Mouse (Mus musculus) myocyte (in vitro differentiated cells): ENCODE data around the gene Rnf169. TPM values are rescaled to one million over a fixed set of nuclear protein-coding genes. Genes with fewer than 3 reads are reported as not detected.

Source experiments
- H3K27me3 ChIP-seq: one replicate; pipeline ENCODE4 v1.6.1; 2011; ENCODE audit not compliant: control insufficient read depth, insufficient read depth, insufficient read length
- H3K36me3 ChIP-seq: one replicate; pipeline ENCODE4 v1.6.1; 2011; ENCODE audit not compliant: control insufficient read depth, insufficient read depth
- H3K4me2 ChIP-seq: one replicate; pipeline ENCODE4 v1.6.1; 2011; ENCODE audit warnings: low read depth, control low read depth
- H3K4me3 ChIP-seq: one replicate; pipeline ENCODE4 v1.5.1; 2011; ENCODE audit warnings: mild to moderate bottlenecking, control low read depth, moderate library complexity
- H3K79me2 ChIP-seq: one replicate; pipeline ENCODE4 v1.6.1; 2011; ENCODE audit not compliant: control insufficient read depth, insufficient read depth
- H3ac ChIP-seq: one replicate; pipeline ENCODE4 v1.6.1; 2011; ENCODE audit not compliant: control insufficient read depth, insufficient read length
- CEBPB ChIP-seq: IDR thresholded peaks from 2 replicates; pipeline ENCODE4 v1.6.1; 2011; ENCODE audit warnings: mild to moderate bottlenecking, moderate library complexity; ENCODE audit not compliant: poor library complexity, insufficient read depth, severe bottlenecking
- E2F4 ChIP-seq: IDR thresholded peaks from one replicate; pipeline ENCODE4 v1.6.1; 2011; ENCODE audit warnings: mild to moderate bottlenecking, control low read depth, moderate library complexity; ENCODE audit not compliant: insufficient read depth
- MAX ChIP-seq: IDR thresholded peaks from one replicate; pipeline ENCODE4 v1.6.1; 2011; ENCODE audit warnings: low read depth, mild to moderate bottlenecking, control low read depth
- MYOD1 ChIP-seq, 3 experiments: IDR thresholded peaks; one replicate each; pipeline ENCODE4 v1.6.1; 2011; ENCODE audit warnings: control low read depth in 2 of 3, low read depth in 2 of 3, mild to moderate bottlenecking in 2 of 3, moderate library complexity in 1 of 3; ENCODE audit not compliant: insufficient read length in 2 of 3, control insufficient read depth in 1 of 3
- MYOG ChIP-seq, 3 experiments: IDR thresholded peaks; one replicate each; pipeline ENCODE4 v1.6.1; 2011; ENCODE audit warnings: control low read depth in 2 of 3, low read depth in 2 of 3, mild to moderate bottlenecking in 2 of 3; ENCODE audit not compliant: insufficient read length in 2 of 3, control insufficient read depth in 1 of 3, insufficient read depth in 1 of 3
- POLR2A ChIP-seq: IDR thresholded peaks from one replicate; pipeline ENCODE4 v1.6.1; 2011; ENCODE audit warnings: low read depth, mild to moderate bottlenecking, control low read depth, moderate library complexity; ENCODE audit not compliant: insufficient read length
- POLR2AphosphoS2 ChIP-seq: IDR thresholded peaks from one replicate; pipeline ENCODE4 v1.6.1; 2011; ENCODE audit warnings: low read depth, control low read depth; ENCODE audit not compliant: insufficient read length
- REST ChIP-seq: IDR thresholded peaks from one replicate; pipeline ENCODE4 v1.6.1; 2011; ENCODE audit warnings: mild to moderate bottlenecking, control low read depth, moderate library complexity; ENCODE audit not compliant: insufficient read depth, insufficient read length
- SRF ChIP-seq: IDR thresholded peaks from one replicate; pipeline ENCODE4 v1.6.1; 2011; ENCODE audit warnings: low read depth; ENCODE audit not compliant: control insufficient read depth, insufficient read length
- TCF12 ChIP-seq: IDR thresholded peaks from one replicate; pipeline ENCODE4 v1.6.1; 2011; ENCODE audit warnings: mild to moderate bottlenecking, control low read depth; ENCODE audit not compliant: poor library complexity, insufficient read depth, severe bottlenecking
- TCF3 ChIP-seq: IDR thresholded peaks from one replicate; pipeline ENCODE4 v1.6.1; 2011; ENCODE audit warnings: low read depth, control low read depth; ENCODE audit not compliant: insufficient read length
- USF1 ChIP-seq: IDR thresholded peaks from one replicate; pipeline ENCODE4 v1.6.1; 2011; ENCODE audit warnings: low read depth, mild to moderate bottlenecking, control low read depth, moderate library complexity
- polyA plus RNA-seq: library from polyadenylated mRNA; unstranded; fragments of >200 nt; fragmentation: generic; extraction: Trizol; gene quantifications from one replicate; pipeline ENCODE4 v1.2.1, GENCODE M21; 2012; ENCODE audit warnings: missing spikeins

Gene Rnf169
- polyA plus RNA-seq, 1 experiment: 3.0 TPM

GRCm38 (mm10) chr7:99892351-99892750 lies 87.9 kb downstream of the Rnf169 start:
- TF ChIP-seq SRF (no peak), USF1 (no peak), TCF12 (no peak), POLR2AphosphoS2 (no peak), E2F4 (no peak), POLR2A (no peak), MYOD1 (IDR thresholded peaks at IDR 0.05; ENCODE audit: control insufficient read depth in 1 of 3, insufficient read length in 2 of 3, low read depth in 2 of 3) (no peak), MYOG (IDR thresholded peaks at IDR 0.05; ENCODE audit: control insufficient read depth in 1 of 3, insufficient read depth in 1 of 3, insufficient read length in 2 of 3, low read depth in 2 of 3) (no peak), REST (no peak), MAX (no peak), CEBPB (no peak), TCF3 (no peak)

GRCm38 (mm10) chr7:99891471-99891870 lies 88.8 kb downstream of the Rnf169 start:
- Histone ChIP-seq H3K36me3 (no peaks in the 10 kb centered on the region), H3K79me2 (no peaks in the 10 kb centered on the region), H3K4me3 (no peak overlapping the region), H3ac (no peak overlapping the region), H3K27me3 (peaks cover 11% of the 10 kb centered on the region), H3K4me2 (no peak overlapping the region)
- TF ChIP-seq USF1 (peak; percentile 36), POLR2AphosphoS2 (no peak), REST (no peak), MAX (no peak)

More at GRCm38 (mm10) chr7:99892351-99892750, 87.9 kb downstream of the Rnf169 start:
- Histone ChIP-seq H3K27me3 (peaks cover 19% of the 10 kb centered on the region), H3ac (no peak overlapping the region), H3K4me2 (no peak overlapping the region), H3K79me2 (no peaks in the 10 kb centered on the region), H3K36me3 (no peaks in the 10 kb centered on the region), H3K4me3 (no peak overlapping the region)

GRCm38 (mm10) chr7:99890168-99890755 lies 90.0 kb downstream of the Rnf169 start:
- Histone ChIP-seq H3K27me3 (peaks cover 11% of the 10 kb centered on the region), H3K4me3 (no peak overlapping the region), H3K36me3 (no peaks in the 10 kb centered on the region), H3ac (no peak overlapping the region), H3K79me2 (no peaks in the 10 kb centered on the region), H3K4me2 (no peak overlapping the region)
- TF ChIP-seq MAX: no peak
- no peak for TF ChIP-seq REST
- TF ChIP-seq E2F4: no peak
- no peak for TF ChIP-seq MYOG (IDR thresholded peaks at IDR 0.05; ENCODE audit: control insufficient read depth in 1 of 3, insufficient read depth in 1 of 3, insufficient read length in 2 of 3, low read depth in 2 of 3)
- TF ChIP-seq POLR2AphosphoS2: no peak
- TF ChIP-seq TCF3: no peak
- TF ChIP-seq POLR2A: no peak

- Histone ChIP-seq H3K27me3 (peaks cover 4% of the 10 kb centered on the region), H3K4me2 (no peak overlapping the region), H3K4me3 (no peak overlapping the region), H3K79me2 (no peaks in the 10 kb centered on the region), H3ac (no peak overlapping the region), H3K36me3 (no peaks in the 10 kb centered on the region)
- TF ChIP-seq MYOD1 (IDR thresholded peaks at IDR 0.05; ENCODE audit: control insufficient read depth in 1 of 3, insufficient read length in 2 of 3, low read depth in 2 of 3): no peak
- TF ChIP-seq TCF12: no peak
- TF ChIP-seq USF1: no peak
- TF ChIP-seq MAX: no peak
- no peak for TF ChIP-seq SRF
- TF ChIP-seq MYOG (IDR thresholded peaks at IDR 0.05; ENCODE audit: control insufficient read depth in 1 of 3, insufficient read depth in 1 of 3, insufficient read length in 2 of 3, low read depth in 2 of 3): no peak
- TF ChIP-seq POLR2A: no peak
- TF ChIP-seq REST: no peak
- TF ChIP-seq TCF3: no peak
Observed at GRCm38 (mm10) chr7:99889175-99889880, 90.9 kb downstream of the Rnf169 start.

GRCm38 (mm10) chr7:99887743-99888142 lies 92.5 kb downstream of the Rnf169 start:
- no peaks in the 10 kb centered on the region for H3K79me2 ChIP-seq
- no peak overlapping the region for H3K4me3 ChIP-seq
- no peak for TF ChIP-seq TCF12
- TF ChIP-seq E2F4: no peak
- TF ChIP-seq MYOG (IDR thresholded peaks at IDR 0.05; ENCODE audit: control insufficient read depth in 1 of 3, insufficient read depth in 1 of 3, insufficient read length in 2 of 3, low read depth in 2 of 3): no peak
- no peak for TF ChIP-seq MYOD1 (IDR thresholded peaks at IDR 0.05; ENCODE audit: control insufficient read depth in 1 of 3, insufficient read length in 2 of 3, low read depth in 2 of 3)
- no peak for TF ChIP-seq CEBPB
- no peak for TF ChIP-seq MAX
- TF ChIP-seq POLR2A: no peak
- no peak for TF ChIP-seq TCF3
- no peak for TF ChIP-seq REST
- no peak for TF ChIP-seq POLR2AphosphoS2
- no peak for TF ChIP-seq USF1
- TF ChIP-seq SRF: no peak

More at GRCm38 (mm10) chr7:99887743-99888142, 92.5 kb downstream of the Rnf169 start:
- H3K27me3 ChIP-seq: no peaks in the 10 kb centered on the region
- no peak overlapping the region for H3K4me2 ChIP-seq
- H3K36me3 ChIP-seq: no peaks in the 10 kb centered on the region
- H3ac ChIP-seq: no peak overlapping the region
